In the genomic region with DNA sequence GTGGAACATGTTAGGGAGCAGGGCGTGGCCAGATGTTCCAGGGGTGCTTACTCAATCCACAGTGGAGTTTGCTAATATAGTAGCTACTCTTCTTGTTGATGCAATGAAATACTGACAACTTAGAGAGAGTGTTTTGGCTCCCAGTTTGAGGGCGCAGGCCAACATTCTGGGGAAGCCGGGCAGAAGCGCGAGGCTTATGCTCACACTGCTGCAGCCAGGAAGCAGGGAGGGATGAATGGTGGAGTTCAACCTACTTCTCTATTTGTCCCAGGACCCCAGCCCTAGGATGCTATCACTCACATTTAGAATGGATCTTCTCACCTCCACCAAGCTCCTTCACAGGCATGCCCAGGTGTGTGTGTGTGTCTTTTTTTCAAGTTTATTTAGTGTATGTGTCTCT, we compare ENCODE assay signal across 15 mouse cellular contexts. TPM values are rescaled to one million over a fixed set of nuclear protein-coding genes. Genes with fewer than 3 reads are reported as not detected.
"Had no signal": no experiment of that assay in that cellular context is flagged by ENCODE, and none has a peak within 500 bp of the region (broad histone marks: within the 10 kb centered on the region; RNA-seq: fewer than 3 reads in every experiment).

No protein-coding gene starts in this region.

- H3K9ac ChIP-seq: limb, embryonic 13.5 days; liver, embryonic 15.5 days; lung, embryonic 14.5 days had no signal

- H3K4me2 ChIP-seq: limb, embryonic 13.5 days; liver, embryonic 15.5 days; lung, embryonic 14.5 days had no signal

- H3K27ac ChIP-seq: left cerebral cortex, adult 2 months; limb, embryonic 13.5 days; liver, embryonic 15.5 days; midbrain, embryonic 10.5 days had no signal

- ATAC-seq: midbrain, embryonic 16.5 days had no signal

- H3K4me1 ChIP-seq: limb, embryonic 13.5 days; midbrain, embryonic 10.5 days had no signal

- H3K9me3 ChIP-seq: limb, embryonic 13.5 days; liver, embryonic 15.5 days; midbrain, embryonic 10.5 days had no signal

- H3K27me3 ChIP-seq: limb, embryonic 13.5 days; liver, embryonic 15.5 days had no signal

- DNase-seq: kidney, adult 18-20 months; kidney, postnatal 10 days; lung, embryonic 14.5 days; lung, postnatal 10 days; lung, postnatal 4 days; right cerebral cortex, adult 18-20 months; right cerebral cortex, postnatal 25 days; thymus, postnatal 4 days had no signal

- H3K4me3 ChIP-seq: left cerebral cortex, adult 2 months; limb, embryonic 13.5 days; liver, embryonic 15.5 days; midbrain, embryonic 10.5 days had no signal

RNA-seq across cellular contexts. Expression of a gene that starts 11.0 kb away (rescaled TPM):
- total RNA-seq: liver, adult 2 months had no signal
- polyA plus RNA-seq: liver, adult 2 months; midbrain, embryonic 10.5 days; midbrain, embryonic 16.5 days had no signal

RNA-seq across cellular contexts. Expression of a gene that starts 36.8 kb away (rescaled TPM):
- total RNA-seq: liver, adult 2 months; megakaryocyte, adult 5-6 weeks had no signal
- polyA plus RNA-seq: liver, adult 2 months had no signal
